Mouse (Mus musculus) monocyte, adult 2 months (primary cell): ENCODE data around the gene Cc2d2a.

Experiments
- DNase-seq, 2 experiments: peaks; one replicate each; pipeline ENCODE4 v3.0.0; 2022; ENCODE audit warnings: low spot score in 2 of 2, low read depth in 1 of 2

The Cc2d2a gene

GRCm38 (mm10) chr5:43661997-43662961 is at the start of gene Cc2d2a:
Gene Cc2d2a (plus strand): TSS chr5:43662346.
- DNase-seq, result no peak

- DNase-seq, result no peak
These were observed 40.4 kb upstream of the Cc2d2a start for GRCm38 (mm10) chr5:43621575-43622299.

- DNase-seq, result no peak
These were observed 36.7 kb upstream of the Cc2d2a start for GRCm38 (mm10) chr5:43625407-43625806.

GRCm38 (mm10) chr5:43634071-43634601 is 28.0 kb upstream of the Cc2d2a start:
- DNase-seq, result no peak

- DNase-seq, result no peak
These were observed 27.5 kb upstream of the Cc2d2a start for GRCm38 (mm10) chr5:43634602-43635081.

GRCm38 (mm10) chr5:43645020-43645419 is 17.1 kb upstream of the Cc2d2a start:
- no peak for DNase-seq

- DNase-seq, result no peak
These were observed 14.9 kb upstream of the Cc2d2a start for GRCm38 (mm10) chr5:43647098-43647774.

GRCm38 (mm10) chr5:43661498-43661897 is 648 bp upstream of the Cc2d2a start:
- DNase-seq, result no peak

GRCm38 (mm10) chr5:43663531-43663930 is 1.4 kb downstream of the Cc2d2a start:
- DNase-seq, result no peak

- no peak for DNase-seq
These were observed 3.0 kb downstream of the Cc2d2a start for GRCm38 (mm10) chr5:43665144-43665543.

- no peak for DNase-seq
These were observed 7.0 kb downstream of the Cc2d2a start for GRCm38 (mm10) chr5:43669118-43669645.

GRCm38 (mm10) chr5:43672177-43672911 is 10.2 kb downstream of the Cc2d2a start:
- DNase-seq, result no peak

GRCm38 (mm10) chr5:43673083-43673482 is 10.9 kb downstream of the Cc2d2a start:
- DNase-seq, result no peak

- DNase-seq, result no peak
These were observed 23.3 kb downstream of the Cc2d2a start for GRCm38 (mm10) chr5:43685466-43685865.

GRCm38 (mm10) chr5:43692489-43692888 is 30.3 kb downstream of the Cc2d2a start:
- no peak for DNase-seq

GRCm38 (mm10) chr5:43697133-43697532 is 35.0 kb downstream of the Cc2d2a start:
- DNase-seq, result no peak

GRCm38 (mm10) chr5:43699240-43699639 is 37.1 kb downstream of the Cc2d2a start:
- no peak for DNase-seq

- no peak for DNase-seq
These were observed 59.6 kb downstream of the Cc2d2a start for GRCm38 (mm10) chr5:43721538-43722451.

GRCm38 (mm10) chr5:43722452-43722783 is 60.3 kb downstream of the Cc2d2a start:
- no peak for DNase-seq
